Mouse (Mus musculus) testis, adult 2 months (tissue): ENCODE data around the gene Strada.

Experiments
- CTCF ChIP-seq: fragments of 200-500 bp; IDR thresholded peaks from 2 replicates; pipeline ENCODE4 v1.5.1; 2012; ENCODE audit warnings: low read depth, mild to moderate bottlenecking, inconsistent platforms, low read length, moderate library complexity; ENCODE audit not compliant: control insufficient read depth, insufficient read depth, insufficient replicate concordance
- POLR2A ChIP-seq: fragments of 200-500 bp; IDR thresholded peaks from 2 replicates; pipeline ENCODE4 v1.6.1; 2012; ENCODE audit warnings: low read depth, mild to moderate bottlenecking, inconsistent platforms, low read length, moderate library complexity; ENCODE audit not compliant: control insufficient read depth

GRCm38 (mm10) chr11:106194155-106194541 lies 7.8 kb downstream of the Strada start:
- TF ChIP-seq CTCF = no peak
- TF ChIP-seq POLR2A = no peak
